Mouse (Mus musculus) spleen, adult 2 months (tissue): ENCODE results near the gene Orm1.

ENCODE experiments used
- CTCF ChIP-seq: fragments of 200-500 bp; IDR thresholded peaks from 2 replicates; pipeline ENCODE4 v1.5.1; 2011; ENCODE audit warnings: mild to moderate bottlenecking, inconsistent platforms; ENCODE audit not compliant: insufficient read depth, insufficient read length, insufficient replicate concordance; ENCODE audit errors: extremely low read depth
- POLR2A ChIP-seq: fragments of 200-500 bp; IDR thresholded peaks from 2 replicates; pipeline ENCODE4 v1.6.1; 2011; ENCODE audit warnings: low read depth, low read length, inconsistent platforms

DNA sequence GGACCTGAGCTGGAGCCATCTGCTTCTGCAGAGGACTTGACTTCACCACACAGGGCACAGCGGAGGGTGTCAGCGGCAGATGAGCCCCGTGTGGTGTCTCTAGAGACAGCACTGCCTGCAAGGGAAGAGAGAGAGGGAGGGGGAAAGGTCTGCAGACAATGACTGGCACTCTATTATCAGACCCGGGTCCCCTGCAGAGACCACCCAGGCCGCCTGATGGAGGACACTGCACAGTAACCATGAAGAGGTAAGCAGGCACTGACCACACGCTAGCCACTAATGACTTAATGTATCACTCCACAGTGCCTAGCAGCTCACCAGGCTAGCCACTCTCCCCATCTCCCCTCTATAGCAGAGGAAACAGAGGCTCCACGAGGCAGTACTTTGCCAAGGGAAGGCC is 26.5 kb downstream of the Orm1 start:
- TF ChIP-seq CTCF (no peak), POLR2A (no peak)
